Mouse (Mus musculus): ENCODE results near the gene Farsb. TPM values are rescaled to one million over a fixed set of nuclear protein-coding genes. Genes with fewer than 3 reads are reported as not detected.

Farsb gene
- total RNA-seq, 2 experiments from 2014 or later: 57.1 to 57.2 TPM

Other genes starting within 250 kb of the Farsb start
- 1 to 10 TPM; 1.1 to 5.8 TPM for gene Sgpp2, start 178.6 kb downstream of the Farsb start, total RNA-seq (2021)
- gene Mogat1, start 22.1 kb upstream of the Farsb start, total RNA-seq (2021): under 1 TPM; 0.54 to 0.59 TPM
- under 1 TPM; 0.17 to 0.39 TPM for gene BC035947, start 23.3 kb upstream of the Farsb start, total RNA-seq (2021)
- 10 to 100 TPM; 17.9 to 19.7 TPM for gene Acsl3, start 168.9 kb upstream of the Farsb start, total RNA-seq (2021)
- gene Utp14b, start 169.1 kb upstream of the Farsb start, total RNA-seq (2021): 1 to 10 TPM; 4.7 to 6.1 TPM

All from adrenal gland, postnatal 4 days (tissue).